Mouse (Mus musculus) kidney, adult 11 months (tissue): ENCODE measurements around the gene Dtx1.
A peak's percentile ranks its signal among the peaks of the same experiment; 100 is the strongest.

Experiments
- DNase-seq: peaks from one replicate; pipeline ENCODE4 v3.0.0; 2022

Dtx1 gene

DNA sequence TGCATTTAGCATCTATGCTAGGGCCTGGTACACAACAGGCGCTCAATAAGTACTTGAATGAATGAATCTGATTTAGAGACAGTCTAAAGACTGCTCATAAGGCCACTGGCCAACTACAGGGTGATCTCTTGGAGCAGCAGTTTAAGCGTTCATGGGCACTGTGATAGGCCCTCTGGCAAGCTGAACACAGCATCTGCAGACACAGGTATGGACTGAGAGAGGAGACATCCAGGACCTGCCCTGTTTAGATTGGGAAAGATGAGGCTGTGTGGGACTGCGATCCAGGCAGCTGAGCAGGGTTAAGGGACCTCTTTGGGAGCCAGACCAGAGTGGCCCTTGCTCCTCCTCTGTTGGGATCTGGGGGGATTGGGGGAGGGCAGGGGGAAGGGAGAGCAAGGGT is at the start of gene Dtx1:
TSS of gene Dtx1 (minus strand) at position 101 of the 400 bp plus-strand sequence.
- DNase-seq, result no peak

DNA sequence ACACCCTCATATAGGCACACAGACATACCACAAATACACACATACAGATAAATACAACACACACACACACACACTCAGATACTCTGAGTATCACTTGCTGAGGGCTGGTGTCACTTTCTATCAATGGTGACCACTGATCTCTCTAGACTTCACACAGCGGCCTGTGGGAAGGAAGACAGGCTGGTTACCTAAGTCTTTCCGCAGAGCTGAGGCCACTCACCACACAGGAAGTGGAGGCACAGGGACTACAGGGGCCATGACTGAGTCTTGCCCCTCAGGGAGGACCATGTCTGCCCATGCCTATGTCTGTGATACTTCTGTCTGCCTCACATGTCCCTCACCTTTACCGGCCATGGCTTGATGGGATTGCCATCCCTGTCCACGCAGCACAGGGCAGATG is 42.5 kb upstream of the Dtx1 start:
- no peak for DNase-seq

DNA sequence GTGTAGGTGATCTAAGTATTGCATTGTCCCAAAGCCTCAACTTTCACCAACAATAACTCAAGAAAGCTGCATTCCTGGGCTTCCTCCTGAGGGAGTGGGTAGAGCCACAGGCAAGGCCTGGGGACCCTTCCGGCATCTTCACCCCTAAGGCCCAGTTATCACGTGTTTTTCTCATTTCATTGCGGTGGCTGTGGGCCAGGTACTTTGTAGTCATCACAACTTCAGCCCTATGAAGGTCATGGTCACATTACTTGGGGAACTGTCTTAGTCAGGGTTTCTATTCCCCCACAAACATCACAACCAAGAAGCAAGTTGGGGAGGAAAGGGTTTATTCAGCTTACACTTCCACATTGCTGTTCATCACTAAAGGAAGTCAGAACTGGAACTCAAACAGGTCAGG is 41.1 kb upstream of the Dtx1 start:
- no peak for DNase-seq

DNA sequence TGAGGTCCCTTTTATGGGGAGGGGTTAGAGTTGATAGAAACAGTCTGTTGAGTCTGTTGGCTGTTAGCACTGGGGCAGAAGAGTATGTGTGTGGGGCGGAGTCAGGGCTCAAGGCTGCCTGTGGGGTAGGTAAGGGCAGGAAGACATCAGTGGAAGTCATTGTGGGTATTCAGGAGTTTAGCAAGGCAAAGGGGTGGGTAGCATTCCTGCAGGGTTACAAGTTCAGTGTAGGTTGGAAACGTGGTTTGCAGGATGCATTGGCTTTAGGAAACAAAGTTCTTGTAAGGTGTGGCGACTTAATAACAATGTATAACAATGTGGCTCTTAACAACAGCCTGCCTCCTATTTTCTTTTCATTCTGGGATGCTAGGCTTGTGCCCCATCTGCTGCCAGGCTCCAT is 39.5 kb upstream of the Dtx1 start:
- no peak for DNase-seq

DNA sequence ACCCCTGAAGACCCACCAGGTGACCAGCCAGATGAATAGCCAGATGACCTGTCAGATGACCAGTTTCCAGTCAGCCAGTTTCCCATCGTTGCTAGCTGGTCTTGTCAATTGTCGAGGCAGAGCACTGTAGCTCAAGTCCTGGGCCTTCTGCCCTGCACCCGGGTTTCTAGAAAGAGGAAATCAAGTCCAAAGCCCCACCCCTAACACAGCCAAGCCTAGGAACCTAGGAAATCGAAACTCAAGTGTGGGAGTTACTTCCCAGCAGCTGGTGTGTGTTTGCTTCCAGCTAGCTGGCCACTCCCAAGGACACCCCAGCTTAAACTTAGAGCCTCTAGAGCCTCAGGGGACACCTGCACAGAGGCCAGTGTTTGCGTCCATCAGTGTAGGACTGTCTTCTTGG is 38.0 kb upstream of the Dtx1 start, which contains the start of gene Oas2:
TSS of gene Oas2 (minus strand) at position 166 of the 400 bp plus-strand sequence.
- DNase-seq, result no peak

DNA sequence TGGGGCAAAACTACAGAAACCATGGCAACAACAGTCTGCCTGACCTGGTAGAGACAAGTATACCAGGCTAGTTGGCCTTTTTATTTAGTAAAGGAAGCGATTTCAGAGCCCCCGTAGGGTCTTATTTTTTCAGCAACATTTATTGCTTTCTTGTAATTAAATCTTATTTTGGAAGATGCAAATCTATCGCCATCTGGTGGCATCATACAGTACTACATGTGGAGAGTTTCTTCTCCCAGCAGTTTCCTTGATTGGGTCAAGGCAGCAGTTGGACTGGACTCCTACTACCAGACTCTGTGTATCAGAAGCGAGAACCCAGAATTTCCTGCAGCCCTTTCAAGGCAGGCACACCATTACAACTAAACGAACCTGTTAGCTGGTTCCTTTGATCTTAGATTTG is 34.7 kb upstream of the Dtx1 start:
- peak; percentile 23 for DNase-seq

DNA sequence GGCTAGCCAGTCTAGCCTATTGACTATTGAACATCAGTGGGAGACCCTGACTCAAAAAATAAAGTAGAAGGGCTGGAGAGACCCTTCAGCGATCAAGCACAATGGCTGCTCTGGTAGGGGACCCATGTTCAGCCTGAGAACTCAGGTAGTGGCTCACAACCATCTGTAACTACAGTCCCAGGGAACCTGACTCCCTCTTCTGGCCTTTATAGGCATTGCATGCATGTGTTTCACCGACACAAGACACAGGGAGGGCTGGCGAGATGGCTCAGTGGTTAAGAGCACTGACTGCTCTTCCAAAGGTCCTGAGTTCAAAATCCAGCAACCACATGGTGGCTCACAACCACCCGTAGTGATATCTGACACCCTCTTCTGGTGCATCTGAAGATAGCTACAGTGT is 30.4 kb upstream of the Dtx1 start:
- DNase-seq, result no peak

DNA sequence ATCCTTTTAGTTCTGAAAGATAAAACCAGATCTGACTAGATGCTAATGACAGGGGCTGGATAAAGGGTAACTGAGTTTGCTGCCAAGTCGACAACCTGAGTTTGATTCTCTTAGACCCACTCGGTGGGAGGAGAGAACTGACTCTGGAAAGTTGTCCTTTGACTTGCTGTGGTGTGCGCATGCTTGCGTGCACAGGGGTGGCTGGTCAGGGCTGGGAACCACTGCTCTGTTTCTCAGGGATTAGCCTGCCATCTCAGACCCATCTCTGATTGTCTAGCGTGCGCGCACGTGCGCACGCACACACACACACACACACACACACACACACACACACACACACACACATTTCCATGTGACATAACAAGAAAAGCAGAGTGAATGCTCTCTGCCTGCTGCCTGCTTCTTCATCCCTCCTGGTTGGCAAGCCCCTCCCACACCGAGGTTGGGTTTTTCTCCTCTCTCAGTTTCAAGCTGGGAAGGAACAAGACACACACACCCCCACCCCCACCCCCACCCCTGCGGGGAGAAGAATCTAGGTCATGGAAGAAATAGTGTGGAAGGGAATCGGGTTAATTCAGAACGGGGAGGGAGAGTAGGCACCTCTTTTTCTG is 22.8 kb upstream of the Dtx1 start:
- no peak for DNase-seq

DNA sequence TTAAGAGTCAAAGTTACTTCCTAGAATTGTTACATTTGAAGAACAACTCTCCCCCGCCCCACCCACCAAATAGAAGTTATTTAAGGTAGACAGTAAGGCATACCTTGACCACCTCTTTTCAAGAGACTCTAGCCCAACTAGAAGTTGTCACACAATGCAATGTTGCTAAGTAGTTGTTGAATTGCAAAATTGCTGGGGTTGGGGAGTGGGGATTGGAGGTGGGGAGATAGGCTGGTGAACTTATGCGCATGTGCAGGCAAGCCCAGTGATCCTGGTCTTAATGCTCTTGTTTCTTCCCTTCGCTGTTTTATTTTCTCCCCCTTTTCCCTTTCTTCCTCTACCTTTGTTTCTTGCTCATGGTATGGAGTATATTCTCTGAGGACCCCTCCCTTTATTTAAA is 22.0 kb upstream of the Dtx1 start:
- no peak for DNase-seq

DNA sequence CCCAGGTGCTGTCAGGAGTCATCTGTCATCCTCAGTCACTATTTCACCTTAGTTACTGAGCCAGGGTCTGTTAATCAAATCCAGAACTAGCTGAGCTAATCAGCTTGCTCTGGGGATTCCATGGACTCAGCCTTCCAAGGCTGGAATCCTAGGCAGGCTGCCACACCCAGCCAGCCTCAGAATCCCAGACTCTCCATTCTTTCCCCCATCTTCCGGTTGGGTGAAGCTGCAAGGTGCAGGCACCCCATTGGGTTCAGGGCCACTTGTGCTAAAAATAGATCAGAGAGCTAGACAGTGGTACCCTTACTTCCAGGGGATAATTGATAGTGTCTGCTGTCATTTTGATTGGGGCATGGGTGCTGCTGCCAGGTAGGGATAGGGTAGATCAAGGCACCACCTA is 21.0 kb upstream of the Dtx1 start:
- no peak for DNase-seq

DNA sequence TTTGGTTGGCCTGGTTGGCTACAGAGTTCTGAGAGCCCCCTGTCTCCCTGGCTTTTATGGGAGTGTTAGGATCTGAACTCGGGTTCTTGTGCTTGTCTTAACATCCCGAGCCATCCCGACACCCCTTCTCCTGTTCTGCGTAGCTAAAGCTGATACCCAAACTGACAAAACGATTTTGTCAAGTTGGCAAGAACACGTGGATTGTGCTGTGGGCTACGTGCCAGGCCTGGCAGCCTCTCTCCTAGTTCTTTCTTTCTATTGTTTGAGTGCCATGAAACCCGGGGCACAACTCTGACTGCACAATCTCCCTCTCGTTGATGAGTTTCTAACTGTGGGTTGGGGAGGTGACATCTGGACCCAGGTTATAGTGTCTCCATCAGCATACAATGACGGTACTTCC is 17.6 kb upstream of the Dtx1 start:
- no peak for DNase-seq

DNA sequence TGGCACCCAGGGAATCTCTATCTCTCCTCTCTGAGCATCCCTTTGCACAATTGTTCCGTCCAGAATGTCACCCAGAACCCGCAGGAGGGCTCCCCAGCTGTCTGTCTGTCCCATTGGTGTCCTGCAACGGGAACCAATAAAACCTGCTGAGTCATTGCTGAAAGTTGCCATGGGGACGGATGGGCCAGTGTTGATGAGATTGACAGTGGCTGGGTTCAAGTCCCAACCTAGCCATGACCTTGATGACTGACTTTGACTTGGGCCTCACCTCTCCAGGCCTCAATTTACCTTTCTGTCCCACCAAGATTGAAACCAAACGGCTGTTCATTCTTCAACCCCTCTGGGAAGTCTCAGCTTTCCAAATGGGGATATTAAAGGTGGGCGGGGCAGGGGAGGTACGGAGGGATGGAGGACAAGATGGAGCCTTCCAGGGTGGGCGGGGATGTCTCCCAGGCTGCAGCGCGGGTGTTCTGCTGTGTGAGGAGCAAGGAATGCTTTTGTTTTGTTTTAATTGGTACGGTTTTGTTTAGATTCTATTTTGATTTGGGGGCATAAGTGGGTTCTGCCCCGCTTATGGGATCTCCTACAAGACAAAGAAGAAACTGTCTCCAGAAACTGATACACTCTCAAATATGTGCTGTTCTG is 14.2 kb upstream of the Dtx1 start:
- no peak for DNase-seq

DNA sequence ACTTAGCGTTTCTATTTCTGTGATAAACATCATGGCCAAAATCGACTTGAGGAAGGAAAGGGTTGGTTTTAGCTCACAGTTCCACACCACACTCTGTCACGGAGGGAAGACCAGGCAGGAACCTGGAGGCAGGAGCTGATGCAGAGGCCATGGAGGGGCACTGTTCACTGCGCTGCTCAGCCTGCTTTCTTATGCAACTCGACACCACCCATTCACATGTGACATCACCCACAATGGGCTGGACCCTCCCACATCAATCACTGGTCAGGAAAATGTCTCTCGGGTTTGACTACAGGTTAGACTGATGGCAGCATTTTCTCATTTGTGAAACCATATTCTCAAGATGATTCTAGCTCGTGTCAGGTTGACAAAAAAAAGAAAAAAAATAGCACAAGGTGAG is 9.3 kb upstream of the Dtx1 start:
- no peak for DNase-seq

DNA sequence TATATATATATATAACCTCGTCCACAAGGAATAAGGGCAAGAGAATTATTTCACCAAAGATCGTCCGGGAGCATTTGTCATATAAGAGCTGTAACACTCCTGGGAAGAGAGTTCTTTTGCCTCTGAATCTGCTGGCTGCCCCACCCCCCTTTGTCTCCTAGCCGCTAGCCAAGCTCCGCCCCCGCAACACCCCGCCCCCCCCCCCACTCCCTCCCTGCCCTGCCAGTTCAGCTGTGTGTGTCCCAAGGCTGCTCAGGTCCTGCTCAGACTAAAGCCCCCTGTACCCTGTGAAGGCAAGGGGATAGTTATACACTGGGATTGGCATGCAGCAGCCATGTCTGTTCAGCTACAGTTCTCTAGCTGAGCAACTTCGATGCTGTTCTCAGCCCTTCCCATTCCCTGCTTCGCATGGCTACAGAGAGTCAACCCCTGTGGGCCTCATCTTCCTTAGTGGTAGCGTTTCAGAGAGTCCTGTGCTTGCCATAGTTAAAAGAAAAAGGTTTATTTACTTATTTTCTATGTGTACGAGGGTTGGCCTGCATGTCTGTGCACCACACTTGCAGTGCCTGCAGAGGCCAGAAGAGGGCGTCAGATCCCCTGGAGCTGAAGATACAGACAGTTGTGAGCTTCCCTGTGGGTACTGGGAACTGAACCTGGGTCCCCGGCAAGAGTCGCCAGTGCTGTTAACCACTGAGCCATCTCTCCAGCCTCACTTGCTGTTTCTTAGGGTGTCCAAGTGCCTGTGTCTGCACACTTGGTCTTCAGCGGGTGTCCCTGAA is 7.1 kb upstream of the Dtx1 start:
- no peak for DNase-seq

DNA sequence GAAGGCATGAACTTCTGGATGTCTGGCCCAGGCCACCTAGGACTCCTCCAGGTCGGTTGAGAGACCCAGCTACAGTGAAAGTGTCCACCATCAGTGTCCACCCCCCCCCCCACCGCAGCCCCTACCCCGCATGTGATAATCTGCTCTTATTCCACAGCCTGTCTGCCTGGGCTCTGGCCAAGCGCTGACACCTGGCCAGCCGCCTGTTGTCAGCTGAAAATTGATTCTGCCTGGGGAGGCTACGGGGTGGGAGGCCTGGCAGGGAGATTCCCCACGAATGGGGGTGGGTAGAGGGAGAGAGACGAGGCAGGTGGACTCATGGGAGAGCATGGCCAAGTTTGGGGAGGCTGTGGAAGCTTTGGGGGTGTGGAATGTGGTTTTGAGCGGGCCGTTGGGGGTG is 5.4 kb upstream of the Dtx1 start:
- DNase-seq, result no peak

DNA sequence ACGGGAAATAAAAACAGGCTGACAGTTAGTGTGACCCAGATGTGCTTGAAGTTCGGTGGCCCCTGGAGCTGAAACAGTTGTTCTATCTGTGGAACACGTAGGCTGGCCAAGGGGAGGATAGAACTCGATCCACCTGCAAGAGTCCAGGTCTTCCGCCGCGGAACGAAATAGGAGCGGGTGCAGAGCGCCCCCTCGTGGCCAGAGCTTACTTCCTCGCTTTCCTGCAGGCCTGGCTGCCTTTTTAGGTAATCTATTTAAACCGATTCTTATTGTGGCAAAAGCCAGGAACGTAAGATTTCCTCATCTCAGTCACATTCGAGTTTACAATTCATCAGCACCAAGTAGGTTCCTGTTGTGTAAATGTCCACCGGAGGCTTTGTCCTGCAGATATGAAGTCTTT is 2.6 kb upstream of the Dtx1 start:
- peak; percentile 31 for DNase-seq

DNA sequence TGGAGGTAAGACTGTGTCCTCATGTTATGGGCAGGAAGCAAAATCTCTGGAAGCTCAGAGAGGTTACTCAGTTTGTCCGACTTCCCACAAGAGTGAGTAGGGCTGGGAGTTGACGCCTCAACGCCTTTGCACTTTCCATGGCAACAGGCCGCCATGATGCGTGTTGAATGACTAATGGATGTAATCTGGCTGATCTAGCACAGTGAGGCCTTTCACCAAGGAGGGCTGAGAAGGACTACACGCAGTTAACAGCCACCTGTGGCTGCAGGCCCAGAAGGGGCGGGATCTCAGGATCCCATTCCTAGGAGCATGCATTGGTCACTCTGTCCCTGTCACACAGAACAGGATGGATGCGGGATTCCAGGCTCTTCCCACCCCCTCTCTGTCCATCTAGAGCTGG is 994 bp upstream of the Dtx1 start:
- DNase-seq, result no peak

DNA sequence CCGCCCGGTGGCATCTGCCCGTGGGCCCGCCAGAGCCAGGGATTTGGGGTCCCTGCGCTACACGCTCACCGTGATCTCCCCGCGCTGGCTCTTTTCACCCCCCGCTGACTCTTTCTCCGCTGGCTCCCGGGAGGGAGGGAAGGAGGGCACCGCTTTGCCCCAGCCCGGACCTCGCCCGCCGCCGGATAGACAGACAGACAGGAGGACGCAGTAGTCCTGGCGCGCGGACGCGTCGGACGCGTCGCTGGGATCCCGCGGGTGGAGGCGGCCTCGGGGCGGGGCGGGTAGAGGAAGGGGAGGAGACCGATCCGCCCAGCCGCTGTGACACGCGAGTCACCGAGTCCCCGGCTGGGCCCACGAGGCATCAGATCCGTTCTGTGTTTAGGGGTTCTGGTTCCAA is 311 bp downstream of the Dtx1 start:
- DNase-seq, result no peak

DNA sequence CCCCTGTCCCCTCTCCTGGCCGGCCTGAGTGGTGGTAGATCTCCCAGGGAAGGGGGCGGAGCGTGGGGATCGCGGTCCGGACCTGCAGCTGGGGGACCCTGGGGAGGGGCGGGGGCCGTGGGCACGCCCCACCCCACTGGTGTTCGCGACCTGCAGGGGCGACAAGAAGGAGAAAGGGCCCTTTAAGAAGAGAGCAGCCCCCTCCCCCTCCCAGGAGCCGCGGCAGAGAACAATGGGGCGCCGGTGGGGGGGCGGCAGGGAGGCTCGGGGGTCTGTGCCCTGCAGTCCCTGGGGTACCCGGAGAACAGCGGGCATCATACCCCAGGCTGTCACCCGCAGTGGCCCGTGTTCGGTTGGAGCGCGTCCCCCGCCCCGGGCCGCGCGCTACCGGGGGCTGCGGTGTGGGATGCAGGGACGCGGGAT is 890 bp downstream of the Dtx1 start:
- DNase-seq, result no peak

DNA sequence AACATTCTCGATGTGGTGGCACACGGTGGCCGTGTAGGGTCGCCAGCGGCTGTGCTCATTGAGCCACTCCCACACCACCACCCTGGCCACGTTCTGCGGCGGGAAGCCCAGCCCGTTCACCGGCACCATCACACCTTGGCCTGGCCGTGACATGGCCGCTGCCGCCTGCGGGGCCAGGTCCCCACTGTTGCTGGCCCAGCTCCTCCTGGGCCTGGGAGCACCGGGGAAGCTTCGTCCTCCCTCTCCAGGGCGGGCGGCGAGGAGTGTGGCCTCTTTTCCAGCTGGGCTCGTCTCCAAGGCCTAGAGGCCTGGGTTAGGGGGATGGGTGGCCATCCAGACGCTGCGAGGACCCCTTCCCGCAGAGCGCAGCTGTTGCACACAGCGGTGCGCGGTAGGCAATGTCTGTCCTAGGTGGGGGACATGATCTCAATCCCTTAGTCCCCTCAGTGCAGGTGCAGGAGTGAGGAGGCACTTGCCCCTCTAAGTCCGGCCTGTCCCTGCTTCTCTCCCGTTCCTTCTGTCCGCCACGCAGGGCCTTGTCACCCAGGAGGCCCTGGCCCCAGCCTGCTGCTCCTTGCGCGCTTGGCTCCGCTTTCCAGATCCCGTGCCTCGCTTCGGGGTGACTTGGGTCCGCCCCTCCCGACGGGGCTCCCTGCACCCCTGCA is 1.4 kb downstream of the Dtx1 start:
- no peak for DNase-seq

DNA sequence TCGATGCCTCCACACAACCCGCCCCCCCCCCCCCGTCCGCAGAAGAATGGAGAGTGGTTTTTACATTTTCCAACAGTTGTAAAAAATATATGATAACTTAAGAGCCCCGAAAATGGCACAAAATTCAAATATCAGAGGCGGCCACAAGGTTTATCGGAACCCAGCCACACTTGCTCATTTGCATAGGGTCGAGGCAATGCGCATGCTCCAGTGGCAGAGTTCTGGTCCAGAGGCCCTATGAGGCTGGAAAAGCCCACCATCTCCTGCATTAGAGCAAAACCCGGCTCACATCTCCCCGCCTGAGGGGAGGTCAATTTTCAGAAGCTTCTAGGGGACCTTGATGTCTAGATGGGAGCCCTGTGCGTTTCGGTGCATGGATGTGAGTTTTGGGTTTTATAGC is 4.8 kb downstream of the Dtx1 start:
- DNase-seq, result no peak

DNA sequence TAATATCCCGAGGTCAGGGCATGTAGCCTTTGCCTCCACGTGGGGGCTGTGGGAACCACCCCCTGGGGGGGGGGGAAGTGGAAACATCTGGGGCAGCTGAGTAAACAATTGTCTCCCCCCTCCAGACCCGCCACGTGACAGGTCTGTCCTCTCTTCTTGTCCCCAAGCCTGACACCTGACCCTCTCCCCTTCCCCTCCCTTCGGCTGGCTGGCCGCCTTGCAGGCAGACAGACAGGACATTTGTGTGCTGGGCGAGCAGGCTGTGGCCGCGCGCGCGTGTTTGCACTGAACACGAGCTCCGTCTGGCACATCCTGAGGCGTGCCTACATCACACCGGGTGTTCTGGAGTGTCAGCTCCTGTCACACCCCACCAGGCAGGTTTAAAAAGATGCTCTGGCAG is 5.2 kb downstream of the Dtx1 start:
- DNase-seq, result no peak

DNA sequence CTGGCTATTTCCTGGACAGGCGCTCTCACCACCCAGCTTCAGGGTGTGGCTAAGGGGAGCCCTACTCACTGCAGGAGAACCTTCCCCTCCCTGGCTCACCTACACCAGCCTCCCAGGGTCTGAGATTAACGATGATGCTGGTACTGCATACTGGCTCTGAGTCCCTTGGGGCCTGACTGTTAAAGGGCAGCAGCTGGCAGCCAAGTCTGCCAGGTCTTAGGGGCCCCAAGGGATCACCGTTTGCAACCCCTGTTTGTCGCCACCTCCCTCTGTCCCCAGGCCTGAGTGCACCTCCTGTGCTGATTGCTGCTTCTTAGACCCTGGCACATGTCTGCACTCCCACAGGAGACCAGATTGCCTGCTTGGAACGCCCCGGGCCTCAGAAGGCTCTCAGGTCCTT is 7.3 kb downstream of the Dtx1 start:
- DNase-seq, result no peak

DNA sequence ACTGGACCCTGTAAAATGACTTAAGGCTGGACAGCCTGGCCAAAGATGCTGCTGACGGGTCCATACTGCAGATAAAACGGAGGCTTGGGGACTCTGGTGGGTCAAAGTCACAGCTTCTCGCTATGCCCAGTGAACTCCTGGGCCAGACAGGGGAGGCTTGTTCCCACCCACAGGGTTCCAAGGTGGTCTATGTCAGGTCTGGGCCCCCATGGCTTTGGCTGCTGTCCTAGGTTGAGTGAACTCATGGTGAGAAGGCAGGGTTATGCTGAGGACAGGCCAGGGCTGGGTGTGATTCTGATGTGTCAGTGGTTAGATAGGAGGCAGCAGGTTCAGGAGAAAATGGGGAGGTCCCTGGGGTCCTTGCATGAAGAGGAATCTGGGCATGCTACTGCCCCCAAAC is 8.1 kb downstream of the Dtx1 start:
- no peak for DNase-seq
